Mouse (Mus musculus) lung, embryonic 16.5 days (tissue): ENCODE data around the gene Polr2i. TPM values are rescaled to one million over a fixed set of nuclear protein-coding genes. Genes with fewer than 3 reads are reported as not detected.
"Not testable (repeated sequence)": the region's sequence is repeated elsewhere in the genome, so short reads cannot be mapped to it uniquely, and the experiment has no call there.

Source experiments
- ATAC-seq: fragments of 200-750 bp; cut with Nextera tagmentation; 2 replicates; pipeline ENCODE4 v1.8.0; 2017; ENCODE audit warnings: low read depth, mild to moderate bottlenecking, moderate library complexity
- H3K27ac ChIP-seq: fragments of 300-500 bp; sonication (generic); 2 replicates; pipeline ENCODE4 v1.5.1; 2014; ENCODE audit warnings: mild to moderate bottlenecking, control low read depth, low read length
- H3K27me3 ChIP-seq: fragments of 300-500 bp; sonication (generic); 2 replicates; pipeline ENCODE4 v1.6.1; 2014; ENCODE audit warnings: low read depth, low read length, mixed read lengths; ENCODE audit not compliant: control insufficient read depth, insufficient read depth
- H3K36me3 ChIP-seq: fragments of 300-500 bp; sonication (generic); 2 replicates; pipeline ENCODE4 v1.6.1; 2014; ENCODE audit warnings: low read length; ENCODE audit not compliant: control insufficient read depth, insufficient read depth
- H3K4me1 ChIP-seq: fragments of 300-500 bp; sonication (generic); replicated peaks from 2 replicates; pipeline ENCODE4 v1.6.1; 2014; ENCODE audit warnings: low read length, mixed read lengths; ENCODE audit not compliant: control insufficient read depth, insufficient read depth
- H3K4me2 ChIP-seq: fragments of 300-500 bp; sonication (generic); 2 replicates; pipeline ENCODE4 v1.6.1; 2014; ENCODE audit warnings: low read depth, low read length, control low read depth
- H3K4me3 ChIP-seq: fragments of 300-500 bp; sonication (generic); 2 replicates; pipeline ENCODE4 v1.5.1; 2014; ENCODE audit warnings: mild to moderate bottlenecking, low read length, control low read depth
- H3K9ac ChIP-seq: fragments of 300-500 bp; sonication (generic); 2 replicates; pipeline ENCODE4 v1.6.1; 2014; ENCODE audit warnings: low read length, control low read depth
- H3K9me3 ChIP-seq: fragments of 300-500 bp; sonication (generic); 2 replicates; pipeline ENCODE4 v1.6.1; 2016; ENCODE audit warnings: low read length; ENCODE audit not compliant: control insufficient read depth
- WGBS: fragments of 180-500 bp; shearing (Covaris S2); extraction: QIAGEN DNeasy Blood & Tissue Kit; methylation state at CpG from one replicate; pipeline ENCODE4 v1.1.7; 2014; 5-methylcytosine and 5-hydroxymethylcytosine counted together
- polyA plus RNA-seq: library from polyadenylated mRNA; unstranded; fragments of >200 nt; fragmentation: Nextera tagmentation; extraction: Ambion mirVana; gene quantifications from 2 replicates; pipeline ENCODE4 v1.2.1, GENCODE M21; 2015

Gene Polr2i
- polyA plus RNA-seq: 146 and 152 TPM in 2 replicates

- H3K4me3 ChIP-seq: peak within 1 kb of the TSS; percentile 71
- H3K27ac ChIP-seq: peak within 1 kb of the TSS; percentile 95
- under 1% methylated on average over 67 of the region's 67 CpGs for WGBS
- no peaks in the 10 kb centered on the region for H3K27me3 ChIP-seq
- H3K9ac ChIP-seq: peak within 1 kb of the TSS; percentile 79
- H3K4me1 ChIP-seq: peaks cover 6% of the 10 kb centered on the region
- peak within 1 kb of the TSS; percentile 90 for H3K4me2 ChIP-seq
- H3K9me3 ChIP-seq: no peaks in the 10 kb centered on the region
- ATAC-seq: peak; percentile 97
- peaks cover 5% of the 10 kb centered on the region for H3K36me3 ChIP-seq
Measured at GRCm38 (mm10) chr7:30231669-30232454, at the start of gene Polr2i, which contains the start of gene Tbcb. Gene Polr2i (plus strand): TSS chr7:30231948. Gene Tbcb (minus strand): TSS chr7:30232272.

- H3K4me2 ChIP-seq: not testable (repeated sequence)
- 62% methylated on average over 7 of the region's 7 CpGs for WGBS
Measured at GRCm38 (mm10) chr7:30183189-30183588, 48.6 kb upstream of the Polr2i start.

GRCm38 (mm10) chr7:30183879-30184289, 47.9 kb upstream of the Polr2i start, which contains the start of gene Cox7a1:
Gene Cox7a1 (plus strand): TSS chr7:30184144.
- peak within 1 kb of the TSS; percentile 40 for H3K4me3 ChIP-seq
- H3K27ac ChIP-seq: no peak within 1 kb of the TSS
- peak within 1 kb of the TSS; percentile 64 for H3K4me2 ChIP-seq
- H3K9ac ChIP-seq: peak within 1 kb of the TSS; percentile 39
- peaks cover 21% of the 10 kb centered on the region for H3K36me3 ChIP-seq
- peak; percentile 79 for ATAC-seq
- H3K9me3 ChIP-seq: no peaks in the 10 kb centered on the region
- H3K27me3 ChIP-seq: no peaks in the 10 kb centered on the region
- 1% methylated on average over 11 of the region's 11 CpGs for WGBS
- peaks cover 6% of the 10 kb centered on the region for H3K4me1 ChIP-seq

More at GRCm38 (mm10) chr7:30183189-30183588, 48.6 kb upstream of the Polr2i start:
- not testable (repeated sequence) for ATAC-seq, H3K9ac ChIP-seq, H3K9me3 ChIP-seq, H3K27ac ChIP-seq, H3K4me1 ChIP-seq, H3K4me3 ChIP-seq, H3K27me3 ChIP-seq
- H3K36me3 ChIP-seq: peaks cover 20% of the 10 kb centered on the region

GRCm38 (mm10) chr7:30184641-30185348, 47.0 kb upstream of the Polr2i start:
- H3K4me2 ChIP-seq: peak overlapping the region; percentile 64; the same call in 1 of the 2 replicates
- peaks cover 24% of the 10 kb centered on the region for H3K36me3 ChIP-seq
- H3K9ac ChIP-seq: no peak overlapping the region
- no peak overlapping the region for H3K27ac ChIP-seq
- H3K4me3 ChIP-seq: no peak overlapping the region
- ATAC-seq: no peak
- no peaks in the 10 kb centered on the region for H3K9me3 ChIP-seq
- no peaks in the 10 kb centered on the region for H3K27me3 ChIP-seq
- peaks cover 6% of the 10 kb centered on the region for H3K4me1 ChIP-seq
- 70% methylated on average over 13 of the region's 13 CpGs for WGBS

- no peak overlapping the region for H3K4me3 ChIP-seq
- ATAC-seq: no peak
- peaks cover 40% of the 10 kb centered on the region for H3K36me3 ChIP-seq
- H3K27ac ChIP-seq: no peak overlapping the region
- H3K4me1 ChIP-seq: peaks cover 14% of the 10 kb centered on the region
- H3K4me2 ChIP-seq: no peak overlapping the region
- WGBS: 82% methylated on average over 12 of the region's 12 CpGs
- no peaks in the 10 kb centered on the region for H3K27me3 ChIP-seq
- H3K9me3 ChIP-seq: no peaks in the 10 kb centered on the region
- H3K9ac ChIP-seq: no peak overlapping the region
Measured at GRCm38 (mm10) chr7:30188344-30189115, 43.2 kb upstream of the Polr2i start.

- H3K36me3 ChIP-seq: peaks cover 40% of the 10 kb centered on the region
- 79% methylated on average over 4 of the region's 4 CpGs for whole genome bisulfite sequencing
- H3K9me3 ChIP-seq: no peaks in the 10 kb centered on the region
- no peak overlapping the region for H3K4me3 ChIP-seq
- H3K27me3 ChIP-seq: no peaks in the 10 kb centered on the region
- H3K9ac ChIP-seq: no peak overlapping the region
- no peak overlapping the region for H3K4me2 ChIP-seq
- no peak overlapping the region for H3K27ac ChIP-seq
- no peak for ATAC-seq
- peaks cover 15% of the 10 kb centered on the region for H3K4me1 ChIP-seq
Measured at GRCm38 (mm10) chr7:30189116-30189491, 42.6 kb upstream of the Polr2i start.

GRCm38 (mm10) chr7:30192088-30192487, 39.7 kb upstream of the Polr2i start:
- Histone ChIP-seq H3K9ac (no peak overlapping the region), H3K27me3 (no peaks in the 10 kb centered on the region), H3K36me3 (peaks cover 33% of the 10 kb centered on the region), H3K4me2 (no peak overlapping the region), H3K4me3 (no peak overlapping the region), H3K4me1 (peaks cover 15% of the 10 kb centered on the region), H3K27ac (no peak overlapping the region), H3K9me3 (no peaks in the 10 kb centered on the region)
- 84% methylated on average over 12 of the region's 12 CpGs for WGBS
- ATAC-seq: no peak

- Histone ChIP-seq H3K27ac (no peak overlapping the region), H3K27me3 (no peaks in the 10 kb centered on the region), H3K9ac (peak overlapping the region; percentile 84), H3K4me2 (peak overlapping the region; percentile 66), H3K4me1 (peaks cover 17% of the 10 kb centered on the region), H3K4me3 (peak overlapping the region; percentile 78), H3K36me3 (peaks cover 24% of the 10 kb centered on the region), H3K9me3 (no peaks in the 10 kb centered on the region)
- ATAC-seq: no peak
- WGBS: 28% methylated on average over 9 of the region's 9 CpGs
Measured at GRCm38 (mm10) chr7:30193013-30193412, 38.7 kb upstream of the Polr2i start.
